In the genomic region with DNA sequence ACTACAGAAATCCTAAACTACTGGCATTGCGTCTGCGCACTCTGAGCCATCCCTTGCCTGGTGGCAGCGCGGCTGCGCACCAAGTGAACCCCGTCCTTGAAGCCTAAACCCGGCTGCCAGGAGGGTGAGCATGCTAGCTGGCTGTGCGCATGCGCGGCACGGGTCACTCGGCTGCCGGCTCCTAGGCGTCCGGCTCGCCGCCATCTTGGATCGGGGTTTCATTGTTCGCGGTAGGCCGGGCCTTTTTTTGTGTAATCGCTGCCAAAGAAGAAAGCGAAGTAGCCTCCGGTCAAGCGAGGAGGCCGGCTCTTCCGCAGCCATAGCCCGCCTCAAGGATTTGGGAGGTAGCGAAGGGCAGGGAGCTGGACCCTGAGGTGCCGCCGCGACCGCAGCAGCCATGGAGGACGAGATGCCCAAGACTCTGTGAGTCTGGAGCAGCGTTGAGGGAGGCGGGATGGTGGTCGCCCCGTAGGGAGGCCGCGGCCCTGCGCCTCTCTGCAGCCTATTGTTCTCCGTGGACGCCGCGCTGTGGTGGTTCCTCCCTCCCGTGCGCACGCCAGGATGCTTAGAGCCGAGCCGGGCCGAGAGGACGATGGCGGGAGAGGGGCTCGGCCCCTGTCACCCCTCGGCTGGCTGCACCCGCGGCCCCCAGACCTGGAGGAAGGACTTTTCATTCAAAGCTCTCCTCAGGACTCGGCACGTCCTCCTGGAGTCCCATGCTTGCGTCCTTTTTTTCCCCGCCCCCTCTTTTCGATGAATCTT, we compare ENCODE assay signal across 8 mouse cellular contexts. TPM values are rescaled to one million over a fixed set of nuclear protein-coding genes. Genes with fewer than 3 reads are reported as not detected.
DNase-seq lines count a peak whose midpoint lies in the region; ATAC-seq and TF ChIP-seq lines count a peak whose summit lies in the region.

A gene (plus strand): TSS at position 120 of the 762 bp plus-strand sequence.

- H3K4me1 ChIP-seq in bone marrow macrophage, adult 2 months (ENCODE audit: control insufficient read depth, insufficient read depth, low read length), result peaks cover 20% of the 10 kb centered on the region
- H3K4me1 ChIP-seq in embryonic fibroblast, embryonic 13.5 days (ENCODE audit: control insufficient read depth, insufficient read depth, low read length), result 0 out of 2 replicates have a peak, but pooled peaks cover 2% of the 10 kb centered on the region
- no peaks in the 10 kb centered on the region for H3K4me1 ChIP-seq in kidney, embryonic 14.5 days (ENCODE audit: control insufficient read depth, insufficient read depth, low read length)
- peaks cover 8% of the 10 kb centered on the region; the same call in 1 of the 2 replicates for H3K4me1 ChIP-seq in limb, embryonic 15.5 days

- H3K27ac ChIP-seq in bone marrow macrophage, adult 2 months (ENCODE audit: insufficient read depth, low read depth, low read length), result peak within 1 kb of the TSS; percentile 98
- peak within 1 kb of the TSS; percentile 95 for H3K27ac ChIP-seq in embryonic fibroblast, embryonic 13.5 days (ENCODE audit: insufficient read depth, low read length)
- peak within 1 kb of the TSS; percentile 100 for H3K27ac ChIP-seq in kidney, embryonic 14.5 days (ENCODE audit: low read depth, low read length)
- peak within 1 kb of the TSS; percentile 99 for H3K27ac ChIP-seq in limb, embryonic 15.5 days

- peak within 1 kb of the TSS; percentile 58 for H3K4me2 ChIP-seq in kidney, embryonic 14.5 days (replicated peaks; ENCODE audit: low read depth, low read length)
- peak within 1 kb of the TSS; percentile 45 for H3K4me2 ChIP-seq in limb, embryonic 15.5 days

- peak within 1 kb of the TSS; percentile 96 for H3K9ac ChIP-seq in kidney, embryonic 14.5 days (ENCODE audit: low read depth, low read length)
- peak within 1 kb of the TSS; percentile 95 for H3K9ac ChIP-seq in limb, embryonic 15.5 days

- peak; percentile 98 for DNase-seq in A20 (ENCODE audit: low read depth, low spot score)
- DNase-seq in heart, adult 9 months (ENCODE audit: low spot score in 2 of 2), result peak; percentile 98 to 99
- peak; percentile 92 to 94 for DNase-seq in monocyte, adult 2 months (ENCODE audit: low read depth in 1 of 2, low spot score in 2 of 2)
- peak; percentile 97 to 98 for DNase-seq in spleen, postnatal 36 days (ENCODE audit: low spot score in 2 of 2)

- H3K4me3 ChIP-seq in bone marrow macrophage, adult 2 months (ENCODE audit: insufficient read depth, low read length), result peak within 1 kb of the TSS; percentile 99
- H3K4me3 ChIP-seq in embryonic fibroblast, embryonic 13.5 days (ENCODE audit: insufficient read depth, low read length), result peak within 1 kb of the TSS; percentile 68
- H3K4me3 ChIP-seq in kidney, embryonic 14.5 days (ENCODE audit: low read length), result peak within 1 kb of the TSS; percentile 86
- peak within 1 kb of the TSS; percentile 76 for H3K4me3 ChIP-seq in limb, embryonic 15.5 days

- H3K27me3 ChIP-seq in kidney, embryonic 14.5 days (ENCODE audit: control insufficient read depth, insufficient read depth, low read length), result no peaks in the 10 kb centered on the region
- H3K27me3 ChIP-seq in limb, embryonic 15.5 days, result no peaks in the 10 kb centered on the region

- TF ChIP-seq CTCF in bone marrow macrophage, adult 2 months (IDR thresholded peaks at IDR 0.05; ENCODE audit: low read depth, low read length), result no peak
- no peak for TF ChIP-seq CTCF in embryonic fibroblast, embryonic 13.5 days (IDR thresholded peaks at IDR 0.05; ENCODE audit: borderline replicate concordance, insufficient read depth, low read length)

- no peak; the same call in 1 of the 2 replicates for TF ChIP-seq POLR2A in bone marrow macrophage, adult 2 months (IDR thresholded peaks at IDR 0.05; ENCODE audit: borderline replicate concordance, low read depth, low read length)
- peak; percentile 77 for TF ChIP-seq POLR2A in embryonic fibroblast, embryonic 13.5 days (IDR thresholded peaks at IDR 0.05; ENCODE audit: low read depth, low read length)

- peak; percentile 95 for ATAC-seq in kidney, embryonic 14.5 days (ENCODE audit: low FRiP score, low TSS enrichment)
- peak; percentile 95 for ATAC-seq in limb, embryonic 15.5 days (ENCODE audit: insufficient number of reproducible peaks, low FRiP score, low TSS enrichment, low read depth)

- no peaks in the 10 kb centered on the region for H3K9me3 ChIP-seq in kidney, embryonic 14.5 days (ENCODE audit: control insufficient read depth, low read length)
- H3K9me3 ChIP-seq in limb, embryonic 15.5 days, result no peaks in the 10 kb centered on the region

- WGBS in kidney, embryonic 14.5 days, result under 1% methylated on average over 62 of the region's 62 CpGs
- under 1% methylated on average over 59 of the region's 62 CpGs for WGBS in limb, embryonic 15.5 days

- peaks cover 11% of the 10 kb centered on the region; the same call in 1 of the 2 replicates for H3K36me3 ChIP-seq in kidney, embryonic 14.5 days (ENCODE audit: control insufficient read depth, insufficient read depth, low read length)
- peaks cover 6% of the 10 kb centered on the region; the same call in 1 of the 2 replicates for H3K36me3 ChIP-seq in limb, embryonic 15.5 days

RNA-seq across cellular contexts. Expression of the gene that starts here (rescaled TPM):
- 49.7 and 67.7 TPM in 2 replicates for polyA plus RNA-seq in bone marrow macrophage, adult 2 months (2012; ENCODE audit: insufficient read depth, insufficient read length, missing spikeins)
- 92.6 and 133 TPM in 2 replicates for polyA plus RNA-seq in embryonic fibroblast, embryonic 13.5 days (2011; ENCODE audit: insufficient read length, low read depth, missing spikeins)
- polyA plus RNA-seq in kidney, embryonic 14.5 days (2014; fragmentation: Nextera tagmentation; extraction: Ambion mirVana), result 187 and 236 TPM in 2 replicates
- polyA plus RNA-seq in limb, embryonic 15.5 days (2015; fragmentation: Nextera tagmentation; extraction: Ambion mirVana), result 162 and 165 TPM in 2 replicates

Comparison
In these comparisons a context has a peak if more than half of its experiments do, and no peak if none do; other contexts are left out.
1. Peak in every context shown above with its lines: DNase-seq, ATAC-seq, H3K4me3 ChIP-seq and H3K27ac ChIP-seq.